13 mouse cellular contexts compared by ENCODE assay signal in genomic region chr9:69364117-69364516, GRCm38 (mm10). TPM values are rescaled to one million over a fixed set of nuclear protein-coding genes. Genes with fewer than 3 reads are reported as not detected.
A peak's percentile ranks its signal among the peaks of the same experiment; 100 is the strongest.
DNase-seq lines count a peak whose midpoint lies in the region; ATAC-seq and TF ChIP-seq lines count a peak whose summit lies in the region.
"Had no signal": no experiment of that assay in that cellular context is flagged by ENCODE, and none has a peak within 500 bp of the region (broad histone marks: within the 10 kb centered on the region; RNA-seq: fewer than 3 reads in every experiment).

No protein-coding gene starts in this region.

- no peak overlapping the region for H3K4me2 ChIP-seq in hindbrain, postnatal 0 days (ENCODE audit: low read depth, low read length)
- H3K4me2 ChIP-seq in hindbrain, embryonic 12.5 days (replicated peaks), result no peak overlapping the region
- H3K4me2 ChIP-seq: liver, embryonic 15.5 days had no signal

- no peaks in the 10 kb centered on the region for H3K4me1 ChIP-seq in hindbrain, postnatal 0 days (ENCODE audit: insufficient read depth, low read length)
- H3K4me1 ChIP-seq in hindbrain, embryonic 12.5 days, result no peaks in the 10 kb centered on the region; the same call in 1 of the 2 replicates
- peaks cover 13% of the 10 kb centered on the region for H3K4me1 ChIP-seq in forebrain, embryonic 10.5 days
- H3K4me1 ChIP-seq: liver, embryonic 15.5 days had no signal

- WGBS in hindbrain, postnatal 0 days, result 58% methylated on average over 16 of the region's 16 CpGs
- WGBS in hindbrain, embryonic 12.5 days, result 67% methylated on average over 16 of the region's 16 CpGs
- WGBS in forebrain, embryonic 10.5 days, result 42% methylated on average over 16 of the region's 16 CpGs

- no peak overlapping the region for H3K9ac ChIP-seq in hindbrain, postnatal 0 days (replicated peaks; ENCODE audit: low read length)
- H3K9ac ChIP-seq in hindbrain, embryonic 12.5 days, result no peak overlapping the region
- H3K9ac ChIP-seq: liver, embryonic 15.5 days had no signal

- TF ChIP-seq CTCF in hindbrain, postnatal 0 days (IDR thresholded peaks at IDR 0.05; ENCODE audit: low read depth), result no peak

- H3K27ac ChIP-seq in hindbrain, postnatal 0 days, result no peak overlapping the region
- no peak overlapping the region for H3K27ac ChIP-seq in hindbrain, embryonic 12.5 days
- no peak overlapping the region for H3K27ac ChIP-seq in forebrain, embryonic 10.5 days
- H3K27ac ChIP-seq: liver, embryonic 15.5 days had no signal

- H3K4me3 ChIP-seq in hindbrain, postnatal 0 days (ENCODE audit: low read length), result no peak overlapping the region
- H3K4me3 ChIP-seq in hindbrain, embryonic 12.5 days, result no peak overlapping the region
- peak overlapping the region; percentile 27; the same call in 1 of the 2 replicates for H3K4me3 ChIP-seq in forebrain, embryonic 10.5 days
- H3K4me3 ChIP-seq: liver, embryonic 15.5 days had no signal

- no peaks in the 10 kb centered on the region for H3K9me3 ChIP-seq in hindbrain, postnatal 0 days (ENCODE audit: low read length)
- no peaks in the 10 kb centered on the region for H3K9me3 ChIP-seq in hindbrain, embryonic 12.5 days (replicated peaks)
- H3K9me3 ChIP-seq in forebrain, embryonic 10.5 days, result no peaks in the 10 kb centered on the region
- H3K9me3 ChIP-seq: liver, embryonic 15.5 days had no signal

- H3K27me3 ChIP-seq in hindbrain, postnatal 0 days (ENCODE audit: insufficient read depth, low read length), result no peaks in the 10 kb centered on the region
- no peaks in the 10 kb centered on the region for H3K27me3 ChIP-seq in hindbrain, embryonic 12.5 days
- no peaks in the 10 kb centered on the region for H3K27me3 ChIP-seq in forebrain, embryonic 10.5 days (ENCODE audit: poor library complexity, severe bottlenecking)
- H3K27me3 ChIP-seq: liver, embryonic 15.5 days had no signal

- DNase-seq in hindbrain, postnatal 0 days (ENCODE audit: low spot score), result no peak
- peak; percentile 20 for DNase-seq in thymus, postnatal 0 days (ENCODE audit: low spot score)
- DNase-seq in thymus, postnatal 36 days, result no peak
- DNase-seq in forebrain, embryonic 10.5 days (ENCODE audit: extremely low spot score, low spot score), result no peak
- no peak for DNase-seq in urinary bladder, postnatal 10 days (ENCODE audit: low spot score)
- DNase-seq in cerebellum, postnatal 14 days, result no peak
- DNase-seq: cerebellum, adult 11 months; heart, adult 18-20 months; heart, postnatal 4 days; kidney, postnatal 14 days had no signal

- H3K36me3 ChIP-seq in hindbrain, postnatal 0 days (ENCODE audit: insufficient read depth, low read length), result no peaks in the 10 kb centered on the region
- H3K36me3 ChIP-seq in hindbrain, embryonic 12.5 days, result no peaks in the 10 kb centered on the region
- H3K36me3 ChIP-seq in forebrain, embryonic 10.5 days (replicated peaks), result peaks cover 5% of the 10 kb centered on the region; the same call in 1 of the 2 replicates
- H3K36me3 ChIP-seq: liver, embryonic 15.5 days had no signal

- 0 out of 2 replicates have a peak, but pooled peaks have one; percentile 27 for ATAC-seq in hindbrain, postnatal 0 days
- no peak for ATAC-seq in hindbrain, embryonic 12.5 days (ENCODE audit: low FRiP score)
- ATAC-seq: intestine, postnatal 0 days had no signal

RNA-seq across cellular contexts. Expression of gene Ice2, which starts 33.6 kb away (rescaled TPM):
- 3.7 and 9.1 TPM in 2 replicates for total RNA-seq in hindbrain, postnatal 0 days (2014; rRNA removed)
- polyA plus RNA-seq in hindbrain, postnatal 0 days (2015; fragmentation: Nextera tagmentation; extraction: Ambion mirVana), result 7.3 TPM in 2 replicates
- polyA plus RNA-seq in hindbrain, embryonic 12.5 days (2016; fragmentation: Nextera tagmentation; extraction: Ambion mirVana), result 20.5 and 20.9 TPM in 2 replicates
- polyA plus RNA-seq in thymus, postnatal 0 days (2015; fragmentation: Nextera tagmentation; extraction: Ambion mirVana), result 18.2 and 20.8 TPM in 2 replicates
- 21.1 and 22.0 TPM in 2 replicates for polyA plus RNA-seq in forebrain, embryonic 10.5 days (2016; fragmentation: Nextera tagmentation; extraction: Ambion mirVana)
